In genomic region chr19:5422895-5423443, GRCm38 (mm10) we compare ENCODE assay signal across 8 mouse cellular contexts. TPM values are rescaled to one million over a fixed set of nuclear protein-coding genes. Genes with fewer than 3 reads are reported as not detected.
DNase-seq lines count a peak whose midpoint lies in the region; ATAC-seq and TF ChIP-seq lines count a peak whose summit lies in the region.

No protein-coding gene starts in this region.

- H3K36me3 ChIP-seq in heart, embryonic 13.5 days, result peaks cover 67% of the 10 kb centered on the region
- peaks cover 70% of the 10 kb centered on the region for H3K36me3 ChIP-seq in G1E (replicated peaks)
- peaks cover 22% of the 10 kb centered on the region for H3K36me3 ChIP-seq in forebrain, embryonic 15.5 days
- H3K36me3 ChIP-seq in liver, embryonic 13.5 days, result peaks cover 53% of the 10 kb centered on the region

- WGBS in heart, embryonic 13.5 days, result 85% methylated on average over 9 of the region's 9 CpGs
- 75% methylated on average over 9 of the region's 9 CpGs for WGBS in forebrain, embryonic 15.5 days
- WGBS in liver, embryonic 13.5 days (ENCODE audit: insufficient replicate concordance), result 87% methylated on average over 9 of the region's 9 CpGs

- H3K27ac ChIP-seq in heart, embryonic 13.5 days (replicated peaks), result no peak overlapping the region
- no peak overlapping the region for H3K27ac ChIP-seq in forebrain, embryonic 15.5 days (replicated peaks)
- H3K27ac ChIP-seq in liver, embryonic 13.5 days, result peak overlapping the region; percentile 91; the same call in 1 of the 2 replicates

- no peak for DNase-seq in heart, postnatal 25 days (ENCODE audit: low spot score)
- no peak for DNase-seq in G1E (ENCODE audit: low spot score)
- DNase-seq in liver, embryonic 13.5 days, result no peak
- no peak for DNase-seq in urinary bladder, postnatal 14 days (ENCODE audit: low spot score)
- DNase-seq in yolk sac, embryonic 10.5 days (ENCODE audit: low spot score), result no peak
- no peak for DNase-seq in right cerebral cortex, postnatal 25 days

- no peak for TF ChIP-seq CTCF in G1E (IDR thresholded peaks at IDR 0.05; ENCODE audit: low read depth, low read length)

- ATAC-seq in heart, embryonic 13.5 days (ENCODE audit: extremely low read depth, insufficient number of reproducible peaks, low FRiP score, low TSS enrichment), result no peak
- no peak for ATAC-seq in G1E (ENCODE audit: extremely low read depth, insufficient number of reproducible peaks, low FRiP score, poor library complexity, severe bottlenecking)
- ATAC-seq in forebrain, embryonic 15.5 days (replicated peaks), result no peak
- ATAC-seq in liver, embryonic 13.5 days (ENCODE audit: low read depth), result no peak

- no peaks in the 10 kb centered on the region for H3K27me3 ChIP-seq in heart, embryonic 13.5 days (replicated peaks)
- no peaks in the 10 kb centered on the region for H3K27me3 ChIP-seq in G1E (ENCODE audit: insufficient read depth, low read length)
- no peaks in the 10 kb centered on the region for H3K27me3 ChIP-seq in forebrain, embryonic 15.5 days
- no peaks in the 10 kb centered on the region for H3K27me3 ChIP-seq in liver, embryonic 13.5 days

- peaks cover 30% of the 10 kb centered on the region for H3K4me1 ChIP-seq in heart, embryonic 13.5 days
- peaks cover 49% of the 10 kb centered on the region for H3K4me1 ChIP-seq in G1E (ENCODE audit: insufficient read depth, low read depth, low read length)
- peaks cover 43% of the 10 kb centered on the region for H3K4me1 ChIP-seq in forebrain, embryonic 15.5 days
- peaks cover 51% of the 10 kb centered on the region for H3K4me1 ChIP-seq in liver, embryonic 13.5 days (replicated peaks)

- no peaks in the 10 kb centered on the region for H3K9me3 ChIP-seq in heart, embryonic 13.5 days
- H3K9me3 ChIP-seq in G1E (replicated peaks), result no peaks in the 10 kb centered on the region
- H3K9me3 ChIP-seq in forebrain, embryonic 15.5 days, result no peaks in the 10 kb centered on the region
- no peaks in the 10 kb centered on the region for H3K9me3 ChIP-seq in liver, embryonic 13.5 days (replicated peaks)

- peak overlapping the region; percentile 84 for H3K4me3 ChIP-seq in heart, embryonic 13.5 days
- peak overlapping the region; percentile 100; the same call in 1 of the 2 replicates for H3K4me3 ChIP-seq in G1E (ENCODE audit: low read depth, low read length)
- H3K4me3 ChIP-seq in forebrain, embryonic 15.5 days, result peak overlapping the region; percentile 81
- peak overlapping the region; percentile 82; the same call in 1 of the 2 replicates for H3K4me3 ChIP-seq in liver, embryonic 13.5 days (replicated peaks)

- peak overlapping the region; percentile 91 for H3K9ac ChIP-seq in heart, embryonic 13.5 days
- peak overlapping the region; percentile 66; the same call in 1 of the 2 replicates for H3K9ac ChIP-seq in forebrain, embryonic 15.5 days (replicated peaks)
- peak overlapping the region; percentile 84; the same call in 1 of the 2 replicates for H3K9ac ChIP-seq in liver, embryonic 13.5 days

- intact Hi-C loops in heart, postnatal 25 days (cut with DNase I), result no loop called here

- peak overlapping the region; percentile 71 for H3K4me2 ChIP-seq in heart, embryonic 13.5 days
- peak overlapping the region; percentile 80 for H3K4me2 ChIP-seq in forebrain, embryonic 15.5 days (replicated peaks)
- H3K4me2 ChIP-seq in liver, embryonic 13.5 days, result peak overlapping the region; percentile 96

RNA-seq across cellular contexts. Expression of gene Drap1, which starts 1.8 kb away (rescaled TPM):
- 190 and 213 TPM in 2 replicates for polyA plus RNA-seq in heart, embryonic 13.5 days (2015; fragmentation: Nextera tagmentation; extraction: Ambion mirVana)
- total RNA-seq in heart, postnatal 25 days (2021), result 100 to 1,000 TPM; 289 to 292 TPM
- total RNA-seq in G1E (2014; fragmentation: Nextera tagmentation) (44.6 and 46.0 TPM in 2 replicates), G1E (2017) (81.5 and 87.0 TPM in 2 replicates)
- 305 and 329 TPM in 2 replicates for polyA plus RNA-seq in G1E (2012)
- polyA plus RNA-seq in forebrain, embryonic 15.5 days (2015; fragmentation: Nextera tagmentation; extraction: Ambion mirVana), result 306 and 315 TPM in 2 replicates
- polyA plus RNA-seq in liver, embryonic 13.5 days (2015; fragmentation: Nextera tagmentation; extraction: Ambion mirVana), result 90.0 and 94.5 TPM in 2 replicates

RNA-seq across cellular contexts. Expression of gene AI837181, which starts 2.0 kb away (rescaled TPM):
- polyA plus RNA-seq in heart, embryonic 13.5 days (2015; fragmentation: Nextera tagmentation; extraction: Ambion mirVana), result 38.3 and 40.9 TPM in 2 replicates
- total RNA-seq in heart, postnatal 25 days (2021), result 10 to 100 TPM; 34.9 to 36.2 TPM
- total RNA-seq in G1E (2014; fragmentation: Nextera tagmentation) (29.8 and 30.5 TPM in 2 replicates), G1E (2017) (10.2 and 10.5 TPM in 2 replicates)
- 59.5 and 68.5 TPM in 2 replicates for polyA plus RNA-seq in G1E (2012)
- 66.5 TPM in 2 replicates for polyA plus RNA-seq in forebrain, embryonic 15.5 days (2015; fragmentation: Nextera tagmentation; extraction: Ambion mirVana)
- polyA plus RNA-seq in liver, embryonic 13.5 days (2015; fragmentation: Nextera tagmentation; extraction: Ambion mirVana), result 18.0 and 19.0 TPM in 2 replicates

RNA-seq across cellular contexts. Expression of gene Tsga10ip, which starts 20.6 kb away (rescaled TPM):
- 1.6 and 2.2 TPM in 2 replicates for polyA plus RNA-seq in heart, embryonic 13.5 days (2015; fragmentation: Nextera tagmentation; extraction: Ambion mirVana)
- total RNA-seq in heart, postnatal 25 days (2021), result under 1 TPM; 0.28 to 0.88 TPM
- 1.3 TPM in 1 of 2 replicates, not detected in the other for total RNA-seq in G1E (2014; fragmentation: Nextera tagmentation)
- total RNA-seq in G1E (2017), result 0.11 TPM in 1 of 2 replicates, not detected in the other
- 0.74 and 1.5 TPM in 2 replicates for polyA plus RNA-seq in G1E (2012)
- 0.10 TPM in 1 of 2 replicates, not detected in the other for polyA plus RNA-seq in forebrain, embryonic 15.5 days (2015; fragmentation: Nextera tagmentation; extraction: Ambion mirVana)
- 0.12 TPM in 1 of 2 replicates, not detected in the other for polyA plus RNA-seq in liver, embryonic 13.5 days (2015; fragmentation: Nextera tagmentation; extraction: Ambion mirVana)

RNA-seq across cellular contexts. Expression of gene Fosl1, which starts 24.4 kb away (rescaled TPM):
- not detected in 2 replicates for polyA plus RNA-seq in heart, embryonic 13.5 days (2015; fragmentation: Nextera tagmentation; extraction: Ambion mirVana)
- total RNA-seq in heart, postnatal 25 days (2021), result not detected
- total RNA-seq in G1E (2014; fragmentation: Nextera tagmentation) (0.90 and 3.0 TPM in 2 replicates), G1E (2017) (1.9 and 2.3 TPM in 2 replicates)
- polyA plus RNA-seq in G1E (2012), result 3.4 and 3.6 TPM in 2 replicates
- not detected in 2 replicates for polyA plus RNA-seq in forebrain, embryonic 15.5 days (2015; fragmentation: Nextera tagmentation; extraction: Ambion mirVana)
- polyA plus RNA-seq in liver, embryonic 13.5 days (2015; fragmentation: Nextera tagmentation; extraction: Ambion mirVana), result not detected in 2 replicates

RNA-seq across cellular contexts. Expression of gene Sart1, which starts 34.5 kb away (rescaled TPM):
- polyA plus RNA-seq in heart, embryonic 13.5 days (2015; fragmentation: Nextera tagmentation; extraction: Ambion mirVana), result 40.7 and 41.9 TPM in 2 replicates
- 10 to 100 TPM; 45.3 to 58.7 TPM for total RNA-seq in heart, postnatal 25 days (2021)
- total RNA-seq in G1E (2014; fragmentation: Nextera tagmentation) (39.6 and 40.5 TPM in 2 replicates), G1E (2017) (68.7 and 75.5 TPM in 2 replicates)
- polyA plus RNA-seq in G1E (2012), result 183 and 195 TPM in 2 replicates
- 81.2 and 90.2 TPM in 2 replicates for polyA plus RNA-seq in forebrain, embryonic 15.5 days (2015; fragmentation: Nextera tagmentation; extraction: Ambion mirVana)
- 35.1 and 41.0 TPM in 2 replicates for polyA plus RNA-seq in liver, embryonic 13.5 days (2015; fragmentation: Nextera tagmentation; extraction: Ambion mirVana)
